Mouse (Mus musculus): ENCODE results near the gene Dbh. TPM values are rescaled to one million over a fixed set of nuclear protein-coding genes. Genes with fewer than 3 reads are reported as not detected.
A peak's percentile ranks its signal among the peaks of the same experiment; 100 is the strongest.

Gene Dbh
- polyA plus RNA-seq, 1 experiment: not detected

DNA sequence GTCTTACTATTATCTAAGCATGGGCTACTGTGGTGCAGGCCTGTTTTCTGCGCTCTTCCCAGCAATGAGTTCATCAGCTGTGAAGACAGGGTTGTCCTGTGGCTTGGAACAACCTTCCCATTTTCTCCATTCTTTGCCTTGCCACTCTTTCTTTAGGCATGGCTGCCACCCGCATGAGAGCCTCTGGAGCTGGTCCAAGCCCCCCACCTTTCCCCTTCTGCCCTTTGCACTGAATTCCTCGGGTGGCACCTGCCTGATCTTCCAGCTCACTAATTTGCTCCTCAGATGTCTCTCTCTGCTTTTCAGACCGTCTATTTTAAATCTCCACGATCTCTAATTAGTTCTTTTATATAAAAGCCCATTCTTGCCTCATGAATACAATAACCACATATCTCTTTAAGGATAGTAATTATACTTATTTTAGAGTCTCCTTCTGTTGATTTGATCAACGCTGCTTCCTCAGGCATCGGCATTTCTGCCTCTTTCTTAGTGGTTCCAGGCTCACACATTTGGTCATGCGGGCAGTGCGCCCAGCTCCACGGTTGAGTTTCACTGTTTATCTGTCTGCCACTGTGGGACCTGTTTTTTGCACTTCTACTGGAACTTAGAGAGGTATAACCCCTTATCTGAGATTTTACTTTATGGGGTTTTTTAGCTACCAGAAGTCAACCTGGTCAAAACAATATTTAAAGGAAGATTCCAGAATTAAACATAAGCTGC lies 10.4 kb upstream of the Dbh start:
- WGBS: 17% methylated on average over 10 of the region's 10 CpGs
- Histone ChIP-seq H3K27ac (ENCODE audit: insufficient read depth, low read depth, low read length) (peak overlapping the region; percentile 92), H3K4me1 (ENCODE audit: control insufficient read depth, insufficient read depth, low read length) (peaks cover 41% of the 10 kb centered on the region), H3K4me3 (ENCODE audit: insufficient read depth, low read depth, low read length) (no peak overlapping the region)
- TF ChIP-seq CTCF (IDR thresholded peaks at IDR 0.05; ENCODE audit: insufficient read depth, low read depth, low read length) (no peak), POLR2A (IDR thresholded peaks at IDR 0.05; ENCODE audit: insufficient read depth, low read depth, low read length) (no peak)

DNA sequence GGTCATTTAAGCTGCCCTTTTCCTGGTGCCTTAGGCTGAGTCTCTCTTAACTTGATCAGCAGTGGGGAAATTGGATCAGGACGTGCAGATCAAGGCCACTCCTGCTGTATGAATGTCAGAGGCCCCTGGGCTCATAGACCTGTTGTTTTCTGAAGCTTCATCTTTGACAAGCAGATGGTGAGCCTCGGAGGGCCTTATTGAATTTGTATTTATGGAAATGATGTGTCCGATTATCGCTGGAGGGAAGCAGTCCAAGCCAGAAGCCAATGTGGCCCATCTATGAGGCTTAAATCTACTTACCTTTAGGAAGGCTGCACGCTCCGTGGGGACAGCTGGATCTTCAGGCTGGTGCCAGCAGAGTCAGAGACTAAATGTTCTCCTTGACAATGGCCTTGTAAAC lies 8.4 kb upstream of the Dbh start:
- H3K27ac ChIP-seq (ENCODE audit: insufficient read depth, low read depth, low read length): no peak overlapping the region
- no peak for TF ChIP-seq CTCF (IDR thresholded peaks at IDR 0.05; ENCODE audit: insufficient read depth, low read depth, low read length)
- no peak for TF ChIP-seq POLR2A (IDR thresholded peaks at IDR 0.05; ENCODE audit: insufficient read depth, low read depth, low read length)
- peaks cover 37% of the 10 kb centered on the region for H3K4me1 ChIP-seq (ENCODE audit: control insufficient read depth, insufficient read depth, low read length)
- no peak overlapping the region for H3K4me3 ChIP-seq (ENCODE audit: insufficient read depth, low read depth, low read length)
- WGBS: 78% methylated on average over 6 of the region's 6 CpGs

DNA sequence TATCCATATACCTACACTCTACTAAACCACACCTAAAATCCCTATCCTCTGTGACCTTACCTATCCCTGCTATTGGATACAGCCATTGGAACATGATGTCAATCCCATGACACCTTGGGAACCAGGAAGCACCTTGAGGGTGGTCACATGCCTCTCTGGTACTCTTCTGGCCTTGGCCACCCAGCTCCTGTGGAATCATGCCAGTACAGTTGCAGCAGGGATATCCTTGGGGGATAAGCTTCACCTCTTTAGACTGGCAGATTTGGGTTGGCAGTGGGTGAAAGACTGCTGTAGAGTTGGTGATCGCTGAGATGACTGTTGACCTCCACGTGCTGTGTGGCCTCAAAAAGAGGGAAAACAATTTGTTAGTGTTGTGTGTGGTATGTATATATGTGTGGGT lies 3.5 kb upstream of the Dbh start:
- Histone ChIP-seq H3K4me3 (ENCODE audit: insufficient read depth, low read depth, low read length) (no peak overlapping the region), H3K4me1 (ENCODE audit: control insufficient read depth, insufficient read depth, low read length) (peaks cover 50% of the 10 kb centered on the region), H3K27ac (ENCODE audit: insufficient read depth, low read depth, low read length) (no peak overlapping the region)
- WGBS: 89% methylated on average over 2 of the region's 2 CpGs
- TF ChIP-seq POLR2A (IDR thresholded peaks at IDR 0.05; ENCODE audit: insufficient read depth, low read depth, low read length): no peak
- TF ChIP-seq CTCF (IDR thresholded peaks at IDR 0.05; ENCODE audit: insufficient read depth, low read depth, low read length): no peak

DNA sequence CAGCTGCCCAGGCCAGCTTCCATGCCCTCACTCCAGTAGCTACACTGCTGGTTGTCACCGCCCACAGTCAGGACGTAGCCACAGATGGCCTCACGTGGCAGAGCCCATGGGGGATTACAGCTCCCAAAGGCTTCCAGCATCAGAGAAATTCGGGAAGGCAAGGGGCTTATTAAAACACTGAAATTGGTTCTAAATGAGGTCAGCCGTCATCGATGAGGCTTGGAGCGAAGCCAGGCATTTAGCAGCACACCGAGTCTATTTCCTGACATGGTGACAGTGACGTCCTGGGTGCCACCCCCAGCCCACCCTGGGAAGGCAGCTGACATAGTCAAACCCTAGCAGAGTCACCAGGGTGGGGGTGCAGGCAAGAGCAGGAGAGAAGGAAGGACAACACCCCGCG lies 2.4 kb upstream of the Dbh start:
- no peak overlapping the region for H3K4me3 ChIP-seq (ENCODE audit: insufficient read depth, low read depth, low read length)
- peaks cover 54% of the 10 kb centered on the region for H3K4me1 ChIP-seq (ENCODE audit: control insufficient read depth, insufficient read depth, low read length)
- H3K27ac ChIP-seq (ENCODE audit: insufficient read depth, low read depth, low read length): peak overlapping the region; percentile 73
- WGBS: 22% methylated on average over 11 of the region's 11 CpGs
- TF ChIP-seq CTCF (IDR thresholded peaks at IDR 0.05; ENCODE audit: insufficient read depth, low read depth, low read length) (no peak), POLR2A (IDR thresholded peaks at IDR 0.05; ENCODE audit: insufficient read depth, low read depth, low read length) (no peak)

DNA sequence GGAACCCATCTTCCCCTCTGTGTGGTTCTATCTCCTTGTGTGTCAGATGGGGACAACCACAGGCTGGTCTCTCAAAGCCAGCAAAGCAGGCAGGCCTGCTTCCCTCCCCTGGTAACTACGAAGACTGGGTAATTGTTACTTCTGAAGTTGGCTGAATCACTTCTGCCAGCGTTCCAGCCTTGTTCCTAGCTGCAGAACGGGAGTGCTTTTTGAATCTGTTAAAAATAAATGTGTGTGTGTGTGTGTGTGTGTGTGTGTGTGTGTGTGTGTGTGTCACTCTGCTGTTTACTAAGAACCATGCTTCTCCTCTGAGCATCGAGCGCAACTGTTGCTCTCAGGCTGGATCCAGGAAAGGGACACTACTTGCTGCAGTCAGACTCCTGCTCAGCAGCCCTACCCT lies 1.2 kb upstream of the Dbh start:
- WGBS: 10% methylated on average over 5 of the region's 5 CpGs
- no peak for TF ChIP-seq POLR2A (IDR thresholded peaks at IDR 0.05; ENCODE audit: insufficient read depth, low read depth, low read length)
- no peak for TF ChIP-seq CTCF (IDR thresholded peaks at IDR 0.05; ENCODE audit: insufficient read depth, low read depth, low read length)
- Histone ChIP-seq H3K4me3 (ENCODE audit: insufficient read depth, low read depth, low read length) (no peak overlapping the region), H3K27ac (ENCODE audit: insufficient read depth, low read depth, low read length) (peak overlapping the region; percentile 88), H3K4me1 (ENCODE audit: control insufficient read depth, insufficient read depth, low read length) (peaks cover 61% of the 10 kb centered on the region)

DNA sequence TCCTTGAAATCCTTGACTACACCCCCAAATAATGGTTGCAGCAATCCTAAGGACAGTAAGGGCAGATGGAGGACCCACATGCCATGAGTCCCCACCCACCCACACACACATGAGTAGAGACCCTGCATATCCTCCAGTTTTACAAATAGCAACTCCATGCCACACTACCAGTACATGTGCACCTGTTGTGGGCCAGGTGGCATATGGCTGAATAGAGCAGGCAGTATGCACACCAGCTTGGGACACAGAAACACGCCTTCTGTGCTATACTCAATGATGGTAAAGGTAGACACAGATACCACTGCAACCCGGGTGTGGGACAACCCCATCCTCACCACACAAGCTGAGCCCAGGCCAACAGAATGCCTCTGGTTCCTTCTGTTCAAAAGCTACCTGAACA lies 1.0 kb downstream of the Dbh start:
- H3K4me1 ChIP-seq (ENCODE audit: control insufficient read depth, insufficient read depth, low read length): peaks cover 58% of the 10 kb centered on the region
- TF ChIP-seq POLR2A (IDR thresholded peaks at IDR 0.05; ENCODE audit: insufficient read depth, low read depth, low read length): no peak
- no peak for TF ChIP-seq CTCF (IDR thresholded peaks at IDR 0.05; ENCODE audit: insufficient read depth, low read depth, low read length)
- 0 out of 2 replicates have a peak overlapping the region, but pooled peaks have one; percentile 61 for H3K27ac ChIP-seq (ENCODE audit: insufficient read depth, low read depth, low read length)
- H3K4me3 ChIP-seq (ENCODE audit: insufficient read depth, low read depth, low read length): no peak overlapping the region
- WGBS: 90% methylated on average over 2 of the region's 2 CpGs

DNA sequence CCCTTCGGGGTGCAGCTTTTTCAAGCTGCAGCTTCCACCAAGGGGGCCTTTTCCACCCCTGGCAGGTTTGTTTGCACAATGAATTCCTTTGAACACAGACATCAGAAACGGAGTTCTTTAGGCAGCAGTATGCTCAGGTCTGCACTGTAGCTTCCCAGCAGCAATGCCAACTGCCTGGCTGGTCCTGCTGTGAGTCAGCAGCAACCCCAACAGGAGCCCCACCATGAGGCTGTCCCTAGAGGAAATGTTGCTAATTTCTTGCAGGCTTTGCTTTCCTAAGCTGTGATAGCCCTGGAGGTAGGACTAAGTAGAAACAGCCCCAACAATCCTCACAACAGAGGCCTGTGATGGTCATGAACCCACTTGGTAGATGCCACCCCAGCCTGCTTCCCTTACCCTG lies 2.0 kb downstream of the Dbh start:
- WGBS: 17% methylated on average over 2 of the region's 2 CpGs
- no peak overlapping the region for H3K4me3 ChIP-seq (ENCODE audit: insufficient read depth, low read depth, low read length)
- no peak for TF ChIP-seq POLR2A (IDR thresholded peaks at IDR 0.05; ENCODE audit: insufficient read depth, low read depth, low read length)
- TF ChIP-seq CTCF (IDR thresholded peaks at IDR 0.05; ENCODE audit: insufficient read depth, low read depth, low read length): no peak
- H3K27ac ChIP-seq (ENCODE audit: insufficient read depth, low read depth, low read length): peak overlapping the region; percentile 61
- peaks cover 57% of the 10 kb centered on the region for H3K4me1 ChIP-seq (ENCODE audit: control insufficient read depth, insufficient read depth, low read length)

DNA sequence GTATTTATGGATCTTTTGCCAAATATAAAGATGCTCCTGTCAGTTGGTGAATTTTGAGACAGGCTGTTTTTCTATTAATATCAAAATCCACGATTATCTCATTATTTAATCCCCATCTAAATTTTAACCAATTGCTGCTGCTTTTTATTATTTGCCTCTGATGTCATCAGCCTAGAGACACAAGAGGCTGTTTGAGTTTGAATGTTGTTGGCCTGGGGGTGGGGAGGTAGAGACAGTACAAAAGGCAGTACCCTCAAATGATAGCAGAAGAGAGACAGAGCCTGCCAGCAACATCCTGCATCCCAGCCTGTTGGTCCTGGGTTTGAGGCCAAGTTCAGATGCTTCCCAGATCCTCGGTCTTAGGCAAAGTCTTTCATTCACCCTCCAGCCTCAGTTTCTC lies 9.2 kb downstream of the Dbh start:
- TF ChIP-seq POLR2A (IDR thresholded peaks at IDR 0.05; ENCODE audit: insufficient read depth, low read depth, low read length): no peak
- TF ChIP-seq CTCF (IDR thresholded peaks at IDR 0.05; ENCODE audit: insufficient read depth, low read depth, low read length): no peak
- peak overlapping the region; percentile 53; the same call in 1 of the 2 replicates for H3K27ac ChIP-seq (ENCODE audit: insufficient read depth, low read depth, low read length)
- 44% methylated on average over 2 of the region's 2 CpGs for WGBS
- H3K4me3 ChIP-seq (ENCODE audit: insufficient read depth, low read depth, low read length): no peak overlapping the region
- peaks cover 39% of the 10 kb centered on the region for H3K4me1 ChIP-seq (ENCODE audit: control insufficient read depth, insufficient read depth, low read length)

DNA sequence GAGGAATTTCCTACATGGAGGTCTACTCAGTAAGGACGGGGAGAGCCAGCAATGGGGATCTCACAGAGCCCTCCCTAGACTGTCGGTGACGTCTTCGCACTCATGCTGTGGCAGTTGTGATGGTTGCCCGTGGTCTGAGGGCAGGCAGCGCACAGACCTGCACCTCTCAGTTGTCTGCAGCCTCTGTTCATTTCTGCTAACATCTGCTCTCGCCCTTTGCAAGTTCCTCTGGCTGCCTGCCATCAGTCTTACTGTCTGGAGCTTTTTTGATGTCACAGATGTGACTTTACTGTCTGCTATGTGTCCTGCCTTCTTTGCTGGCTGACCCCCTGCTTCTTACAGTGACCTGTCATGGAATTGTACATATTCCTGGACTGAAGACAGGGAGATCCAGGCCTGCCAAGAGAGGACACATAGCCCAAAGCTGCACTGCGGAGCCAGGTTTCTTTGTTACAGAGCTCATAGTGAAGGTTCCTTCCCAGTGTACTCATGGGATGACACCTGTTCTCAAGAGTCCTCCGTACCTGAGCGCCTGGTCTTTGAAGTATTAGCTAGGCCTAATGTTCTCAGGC lies 10.7 kb downstream of the Dbh start:
- H3K4me3 ChIP-seq (ENCODE audit: insufficient read depth, low read depth, low read length): no peak overlapping the region
- 72% methylated on average over 10 of the region's 10 CpGs for WGBS
- no peak for TF ChIP-seq POLR2A (IDR thresholded peaks at IDR 0.05; ENCODE audit: insufficient read depth, low read depth, low read length)
- TF ChIP-seq CTCF (IDR thresholded peaks at IDR 0.05; ENCODE audit: insufficient read depth, low read depth, low read length): no peak
- peak overlapping the region; percentile 16; the same call in 1 of the 2 replicates for H3K27ac ChIP-seq (ENCODE audit: insufficient read depth, low read depth, low read length)
- peaks cover 45% of the 10 kb centered on the region for H3K4me1 ChIP-seq (ENCODE audit: control insufficient read depth, insufficient read depth, low read length)
